Mouse (Mus musculus): ENCODE results near the gene Ccl22.

GRCm38 (mm10) chr8:94700421-94700935 lies 44.9 kb upstream of the Ccl22 start:
- TF ChIP-seq TAL1 (IDR thresholded peaks at IDR 0.05; ENCODE audit: low read length) (no peak), CTCF (IDR thresholded peaks at IDR 0.05 in 2 of 3, conservative IDR thresholded peaks at IDR 0.05 in 1 of 3; ENCODE audit: control insufficient read depth in 1 of 3, insufficient read depth in 1 of 3, low read depth in 2 of 3, low read length in 3 of 3, poor library complexity in 1 of 3, severe bottlenecking in 1 of 3) (no peak), TCF12 (IDR thresholded peaks at IDR 0.05; ENCODE audit: low read depth, low read length) (no peak), TBP (IDR thresholded peaks at IDR 0.05; ENCODE audit: low read depth, low read length) (peak; percentile 68), POLR2A (IDR thresholded peaks at IDR 0.05; ENCODE audit: control insufficient read depth in 1 of 2, insufficient read depth in 1 of 2, low read depth in 1 of 2, low read length in 2 of 2, poor library complexity in 1 of 2) (no peak), GABPA (IDR thresholded peaks at IDR 0.05; ENCODE audit: low read depth, low read length) (no peak), EP300 (IDR thresholded peaks at IDR 0.05; ENCODE audit: low read depth in 1 of 2, low read length in 2 of 2) (no peak), MXI1 (IDR thresholded peaks at IDR 0.05; ENCODE audit: low read depth, low read length) (no peak), NRF1 (IDR thresholded peaks at IDR 0.05; ENCODE audit: insufficient read depth, low read depth, low read length, poor library complexity, severe bottlenecking) (no peak)

All from MEL (cell line).